Mouse (Mus musculus): ENCODE measurements at regions not wholly inside any gene's neighbourhood (a gene's known extent, or its start where the extent isn't known, plus 50 kb on each side); places are given as distances from the start of the nearest gene placed in this dataset.

- no peaks in the 10 kb centered on the region for H3K36me3 ChIP-seq (ENCODE audit: control insufficient read depth, insufficient read depth, low read length)
- no peak overlapping the region for H3K27ac ChIP-seq (ENCODE audit: control insufficient read depth, insufficient read depth, low read length)
- TF ChIP-seq CTCF (IDR thresholded peaks at IDR 0.05; ENCODE audit: borderline replicate concordance, control insufficient read depth, extremely low read depth, insufficient read depth, low read length, poor library complexity) = no peak
- no peak for TF ChIP-seq POLR2A (IDR thresholded peaks at IDR 0.05; ENCODE audit: control insufficient read depth, extremely low read depth, insufficient read depth, low read length, poor library complexity)
- WGBS = 65% methylated on average over 1 of the region's 1 CpGs
- H3K4me1 ChIP-seq (replicated peaks; ENCODE audit: control insufficient read depth, insufficient read depth, low read length) = no peaks in the 10 kb centered on the region
- no peak for DNase-seq
- no peaks in the 10 kb centered on the region for H3K27me3 ChIP-seq (ENCODE audit: control insufficient read depth, insufficient read depth, low read length)
- H3K4me3 ChIP-seq (ENCODE audit: control insufficient read depth, insufficient read depth, low read length) = no peak overlapping the region
Observed at GRCm38 (mm10) chr12:8865250-8865649, 56.2 kb upstream of the Laptm4a start.

DNA sequence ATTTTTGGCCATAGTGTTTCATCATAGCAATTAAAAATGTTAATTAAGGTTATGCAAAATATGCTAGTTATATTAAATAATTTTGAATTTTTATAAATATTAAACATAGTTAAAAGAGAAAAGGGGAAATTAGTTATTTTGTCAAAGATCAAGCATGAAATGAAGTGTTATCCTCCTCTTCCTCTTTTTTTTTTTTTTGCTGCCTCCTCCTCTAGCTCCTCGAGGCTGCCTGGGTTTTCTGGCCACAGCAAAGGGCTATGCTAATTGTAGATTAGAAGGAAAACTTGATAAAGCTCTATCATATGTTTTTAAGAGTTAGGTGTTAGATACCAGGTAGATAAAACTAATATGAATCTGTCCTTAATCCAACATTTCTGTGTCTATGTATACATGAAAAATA lies 54.4 kb upstream of the Laptm4a start:
- Histone ChIP-seq H3K4me1 (replicated peaks; ENCODE audit: control insufficient read depth, insufficient read depth, low read length) (no peaks in the 10 kb centered on the region), H3K4me3 (ENCODE audit: control insufficient read depth, insufficient read depth, low read length) (no peak overlapping the region), H3K27me3 (ENCODE audit: control insufficient read depth, insufficient read depth, low read length) (no peaks in the 10 kb centered on the region), H3K36me3 (ENCODE audit: control insufficient read depth, insufficient read depth, low read length) (no peaks in the 10 kb centered on the region), H3K27ac (ENCODE audit: control insufficient read depth, insufficient read depth, low read length) (no peak overlapping the region)
- TF ChIP-seq CTCF (IDR thresholded peaks at IDR 0.05; ENCODE audit: borderline replicate concordance, control insufficient read depth, extremely low read depth, insufficient read depth, low read length, poor library complexity) = no peak
- TF ChIP-seq POLR2A (IDR thresholded peaks at IDR 0.05; ENCODE audit: control insufficient read depth, extremely low read depth, insufficient read depth, low read length, poor library complexity) = no peak
- no peak for DNase-seq
- 0% methylated on average over 1 of the region's 1 CpGs for WGBS

GRCm38 (mm10) chr12:8868690-8869089 lies 52.8 kb upstream of the Laptm4a start:
- no peaks in the 10 kb centered on the region for H3K36me3 ChIP-seq (ENCODE audit: control insufficient read depth, insufficient read depth, low read length)
- no peaks in the 10 kb centered on the region for H3K27me3 ChIP-seq (ENCODE audit: control insufficient read depth, insufficient read depth, low read length)
- TF ChIP-seq POLR2A (IDR thresholded peaks at IDR 0.05; ENCODE audit: control insufficient read depth, extremely low read depth, insufficient read depth, low read length, poor library complexity) (no peak), CTCF (IDR thresholded peaks at IDR 0.05; ENCODE audit: borderline replicate concordance, control insufficient read depth, extremely low read depth, insufficient read depth, low read length, poor library complexity) (no peak)
- H3K27ac ChIP-seq (ENCODE audit: control insufficient read depth, insufficient read depth, low read length) = no peak overlapping the region
- H3K4me3 ChIP-seq (ENCODE audit: control insufficient read depth, insufficient read depth, low read length) = no peak overlapping the region
- DNase-seq = no peak
- no peaks in the 10 kb centered on the region for H3K4me1 ChIP-seq (replicated peaks; ENCODE audit: control insufficient read depth, insufficient read depth, low read length)
- 93% methylated on average over 6 of the region's 6 CpGs for WGBS

DNA sequence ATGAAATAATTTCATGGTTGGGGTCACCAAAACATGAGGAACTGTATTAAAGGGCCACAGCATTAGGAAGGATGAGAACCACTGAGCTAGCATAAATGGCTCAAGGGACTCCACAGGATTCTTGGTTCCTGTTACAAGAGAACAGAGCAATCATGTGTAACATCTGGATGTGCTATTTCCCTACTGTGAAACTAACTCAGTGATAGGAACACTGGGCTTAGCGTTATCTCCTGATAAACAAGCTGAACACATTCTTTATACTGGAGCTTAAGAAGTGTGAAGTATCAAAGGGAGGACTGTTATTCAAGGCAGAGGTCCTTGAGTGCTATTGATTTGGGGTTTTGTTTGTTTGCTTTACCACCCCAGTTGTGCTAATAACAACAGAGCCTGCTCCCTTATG lies 52.3 kb upstream of the Laptm4a start:
- H3K36me3 ChIP-seq (ENCODE audit: control insufficient read depth, insufficient read depth, low read length) = no peaks in the 10 kb centered on the region
- TF ChIP-seq POLR2A (IDR thresholded peaks at IDR 0.05; ENCODE audit: control insufficient read depth, extremely low read depth, insufficient read depth, low read length, poor library complexity) = no peak
- no peak for TF ChIP-seq CTCF (IDR thresholded peaks at IDR 0.05; ENCODE audit: borderline replicate concordance, control insufficient read depth, extremely low read depth, insufficient read depth, low read length, poor library complexity)
- DNase-seq = no peak
- no peaks in the 10 kb centered on the region for H3K27me3 ChIP-seq (ENCODE audit: control insufficient read depth, insufficient read depth, low read length)
- no peaks in the 10 kb centered on the region for H3K4me1 ChIP-seq (replicated peaks; ENCODE audit: control insufficient read depth, insufficient read depth, low read length)
- WGBS = 92% methylated on average over 1 of the region's 1 CpGs
- no peak overlapping the region for H3K4me3 ChIP-seq (ENCODE audit: control insufficient read depth, insufficient read depth, low read length)
- H3K27ac ChIP-seq (ENCODE audit: control insufficient read depth, insufficient read depth, low read length) = no peak overlapping the region
